Mouse (Mus musculus): ENCODE measurements around the gene Rbmxl2. TPM values are rescaled to one million over a fixed set of nuclear protein-coding genes. Genes with fewer than 3 reads are reported as not detected.

Gene Rbmxl2
- total RNA-seq (2014; rRNA removed) (not detected in 2 replicates), polyA plus RNA-seq (2015; fragmentation: Nextera tagmentation; extraction: Ambion mirVana) (not detected in 2 replicates)

GRCm38 (mm10) chr7:107209204-107209860 is at the start of gene Rbmxl2:
Gene Rbmxl2, plus strand, starts transcription at chr7:107209445.
- ATAC-seq (ENCODE audit: low FRiP score) = no peak
- Histone ChIP-seq H3K36me3 (ENCODE audit: insufficient read depth, low read length) (no peaks in the 10 kb centered on the region), H3K27ac (ENCODE audit: low read depth, low read length) (no peak within 1 kb of the TSS), H3K9ac (replicated peaks; ENCODE audit: low read length, poor library complexity, severe bottlenecking) (no peak within 1 kb of the TSS), H3K4me3 (ENCODE audit: low read depth, low read length) (peak within 1 kb of the TSS; percentile 23), H3K4me2 (ENCODE audit: low read depth, low read length, poor library complexity, severe bottlenecking) (no peak within 1 kb of the TSS), H3K27me3 (ENCODE audit: insufficient read depth, low read length) (peaks cover 26% of the 10 kb centered on the region), H3K4me1 (ENCODE audit: insufficient read depth, low read length) (no peaks in the 10 kb centered on the region), H3K9me3 (ENCODE audit: low read length) (peaks cover 16% of the 10 kb centered on the region)
- no peak for DNase-seq (ENCODE audit: low spot score)
- WGBS = 49% methylated on average over 60 of the region's 70 CpGs
- TF ChIP-seq CTCF (IDR thresholded peaks at IDR 0.05) = no peak

- Histone ChIP-seq H3K4me1 (ENCODE audit: insufficient read depth, low read length) (no peaks in the 10 kb centered on the region), H3K27me3 (ENCODE audit: insufficient read depth, low read length) (no peaks in the 10 kb centered on the region), H3K9me3 (ENCODE audit: low read length) (no peaks in the 10 kb centered on the region), H3K9ac (replicated peaks; ENCODE audit: low read length, poor library complexity, severe bottlenecking) (no peak within 1 kb of the TSS), H3K27ac (ENCODE audit: low read depth, low read length) (no peak within 1 kb of the TSS), H3K4me3 (ENCODE audit: low read depth, low read length) (no peak within 1 kb of the TSS), H3K36me3 (ENCODE audit: insufficient read depth, low read length) (no peaks in the 10 kb centered on the region), H3K4me2 (ENCODE audit: low read depth, low read length, poor library complexity, severe bottlenecking) (no peak within 1 kb of the TSS)
- 85% methylated on average over 10 of the region's 10 CpGs for WGBS
- no peak for TF ChIP-seq CTCF (IDR thresholded peaks at IDR 0.05)
- ATAC-seq (ENCODE audit: low FRiP score) (no peak), DNase-seq (ENCODE audit: low spot score) (no peak)
These were observed 42.6 kb upstream of the Rbmxl2 start, which contains the start of gene Nlrp14 for GRCm38 (mm10) chr7:107166690-107167089. Gene Nlrp14, plus strand, starts transcription at chr7:107166990.

GRCm38 (mm10) chr7:107180406-107180805 is 28.8 kb upstream of the Rbmxl2 start:
- Histone ChIP-seq H3K9me3 (ENCODE audit: low read length) (no peaks in the 10 kb centered on the region), H3K27ac (ENCODE audit: low read depth, low read length) (no peak overlapping the region), H3K9ac (replicated peaks; ENCODE audit: low read length, poor library complexity, severe bottlenecking) (no peak overlapping the region), H3K4me3 (ENCODE audit: low read depth, low read length) (no peak overlapping the region), H3K36me3 (ENCODE audit: insufficient read depth, low read length) (no peaks in the 10 kb centered on the region), H3K27me3 (ENCODE audit: insufficient read depth, low read length) (no peaks in the 10 kb centered on the region), H3K4me1 (ENCODE audit: insufficient read depth, low read length) (no peaks in the 10 kb centered on the region), H3K4me2 (ENCODE audit: low read depth, low read length, poor library complexity, severe bottlenecking) (no peak overlapping the region)
- ATAC-seq (ENCODE audit: low FRiP score) (no peak), DNase-seq (ENCODE audit: low spot score) (no peak)
- 26% methylated on average over 2 of the region's 2 CpGs for WGBS
- TF ChIP-seq CTCF (IDR thresholded peaks at IDR 0.05) = no peak

- Histone ChIP-seq H3K27ac (ENCODE audit: low read depth, low read length) (no peak overlapping the region), H3K36me3 (ENCODE audit: insufficient read depth, low read length) (no peaks in the 10 kb centered on the region), H3K9ac (replicated peaks; ENCODE audit: low read length, poor library complexity, severe bottlenecking) (no peak overlapping the region), H3K4me3 (ENCODE audit: low read depth, low read length) (no peak overlapping the region), H3K9me3 (ENCODE audit: low read length) (no peaks in the 10 kb centered on the region), H3K4me1 (ENCODE audit: insufficient read depth, low read length) (no peaks in the 10 kb centered on the region), H3K4me2 (ENCODE audit: low read depth, low read length, poor library complexity, severe bottlenecking) (no peak overlapping the region), H3K27me3 (ENCODE audit: insufficient read depth, low read length) (no peaks in the 10 kb centered on the region)
- DNase-seq (ENCODE audit: low spot score) (no peak), ATAC-seq (ENCODE audit: low FRiP score) (no peak)
- WGBS = 49% methylated on average over 3 of the region's 3 CpGs
- no peak for TF ChIP-seq CTCF (IDR thresholded peaks at IDR 0.05)
These were observed 7.4 kb upstream of the Rbmxl2 start for GRCm38 (mm10) chr7:107201817-107202216.

- H3K9ac ChIP-seq (replicated peaks; ENCODE audit: low read length, poor library complexity, severe bottlenecking) = no peak overlapping the region
- 75% methylated on average over 3 of the region's 3 CpGs for WGBS
- no peaks in the 10 kb centered on the region for H3K4me1 ChIP-seq (ENCODE audit: insufficient read depth, low read length)
- H3K9me3 ChIP-seq (ENCODE audit: low read length) = peaks cover 16% of the 10 kb centered on the region
- no peak overlapping the region for H3K27ac ChIP-seq (ENCODE audit: low read depth, low read length)
- DNase-seq (ENCODE audit: low spot score) (no peak), ATAC-seq (ENCODE audit: low FRiP score) (no peak)
- no peaks in the 10 kb centered on the region for H3K36me3 ChIP-seq (ENCODE audit: insufficient read depth, low read length)
- H3K4me2 ChIP-seq (ENCODE audit: low read depth, low read length, poor library complexity, severe bottlenecking) = no peak overlapping the region
- no peak overlapping the region for H3K4me3 ChIP-seq (ENCODE audit: low read depth, low read length)
- no peak for TF ChIP-seq CTCF (IDR thresholded peaks at IDR 0.05)
- H3K27me3 ChIP-seq (ENCODE audit: insufficient read depth, low read length) = peaks cover 26% of the 10 kb centered on the region
These were observed 1.4 kb upstream of the Rbmxl2 start for GRCm38 (mm10) chr7:107207843-107208242.

- 34% methylated on average over 62 of the region's 77 CpGs for WGBS
- Histone ChIP-seq H3K36me3 (ENCODE audit: insufficient read depth, low read length) (no peaks in the 10 kb centered on the region), H3K27me3 (ENCODE audit: insufficient read depth, low read length) (peaks cover 26% of the 10 kb centered on the region), H3K9ac (replicated peaks; ENCODE audit: low read length, poor library complexity, severe bottlenecking) (no peak overlapping the region), H3K4me1 (ENCODE audit: insufficient read depth, low read length) (no peaks in the 10 kb centered on the region), H3K9me3 (ENCODE audit: low read length) (peaks cover 16% of the 10 kb centered on the region), H3K4me3 (ENCODE audit: low read depth, low read length) (peak overlapping the region; percentile 23), H3K27ac (ENCODE audit: low read depth, low read length) (no peak overlapping the region), H3K4me2 (ENCODE audit: low read depth, low read length, poor library complexity, severe bottlenecking) (no peak overlapping the region)
- no peak for TF ChIP-seq CTCF (IDR thresholded peaks at IDR 0.05)
- no peak for DNase-seq (ENCODE audit: low spot score)
- peak; percentile 38; the same call in 1 of the 2 replicates for ATAC-seq (ENCODE audit: low FRiP score)
These were observed 906 bp downstream of the Rbmxl2 start for GRCm38 (mm10) chr7:107210126-107210576.
